Mouse (Mus musculus) embryonic fibroblast, embryonic 13.5 days (primary cell): ENCODE results near the gene Tmigd1. TPM values are rescaled to one million over a fixed set of nuclear protein-coding genes. Genes with fewer than 3 reads are reported as not detected.

ENCODE experiments used
- H3K27ac ChIP-seq: 2 replicates; pipeline ENCODE4 v1.5.1; 2012; ENCODE audit warnings: low read length, control low read depth, inconsistent platforms; ENCODE audit not compliant: insufficient read depth
- H3K4me1 ChIP-seq: 2 replicates; pipeline ENCODE4 v1.6.1; 2011; ENCODE audit warnings: low read length; ENCODE audit not compliant: control insufficient read depth, insufficient read depth
- H3K4me3 ChIP-seq: 2 replicates; pipeline ENCODE4 v1.5.1; 2011; ENCODE audit warnings: mild to moderate bottlenecking, control low read depth, low read length; ENCODE audit not compliant: insufficient read depth
- CTCF ChIP-seq: IDR thresholded peaks from 2 replicates; pipeline ENCODE4 v1.5.1; 2011; ENCODE audit warnings: mild to moderate bottlenecking, control low read depth, low read length, moderate library complexity, borderline replicate concordance; ENCODE audit not compliant: insufficient read depth
- POLR2A ChIP-seq: IDR thresholded peaks from 2 replicates; pipeline ENCODE4 v1.6.1; 2011; ENCODE audit warnings: low read depth, mild to moderate bottlenecking, control low read depth, low read length, moderate library complexity
- polyA plus RNA-seq: library from polyadenylated mRNA; stranded (reverse); fragments of >200 nt; gene quantifications from 2 replicates; pipeline ENCODE4 v1.2.4, GENCODE M21; 2011; ENCODE audit warnings: low read depth; ENCODE audit not compliant: missing spikeins, insufficient read length

Gene Tmigd1
- polyA plus RNA-seq, 1 experiment, result not detected

GRCm38 (mm10) chr11:76874766-76875165 is 27.2 kb upstream of the Tmigd1 start:
- Histone ChIP-seq H3K4me1 (no peaks in the 10 kb centered on the region), H3K27ac (no peak overlapping the region), H3K4me3 (no peak overlapping the region)
- TF ChIP-seq CTCF, result no peak
- TF ChIP-seq POLR2A, result no peak

- Histone ChIP-seq H3K4me3 (no peak overlapping the region), H3K4me1 (no peaks in the 10 kb centered on the region), H3K27ac (no peak overlapping the region)
- no peak for TF ChIP-seq CTCF
These were observed 22.1 kb upstream of the Tmigd1 start for GRCm38 (mm10) chr11:76879816-76880215.

- no peak overlapping the region for H3K4me3 ChIP-seq
- TF ChIP-seq POLR2A, result no peak
- H3K27ac ChIP-seq, result no peak overlapping the region
- no peaks in the 10 kb centered on the region for H3K4me1 ChIP-seq
These were observed 17.5 kb upstream of the Tmigd1 start for GRCm38 (mm10) chr11:76884451-76884850.

GRCm38 (mm10) chr11:76889339-76890164 is 12.4 kb upstream of the Tmigd1 start:
- Histone ChIP-seq H3K4me3 (no peak overlapping the region), H3K27ac (no peak overlapping the region), H3K4me1 (no peaks in the 10 kb centered on the region)
- TF ChIP-seq CTCF, result no peak
- no peak for TF ChIP-seq POLR2A

- H3K27ac ChIP-seq, result no peak overlapping the region
- TF ChIP-seq POLR2A, result no peak
- TF ChIP-seq CTCF, result no peak
- no peak overlapping the region for H3K4me3 ChIP-seq
- no peaks in the 10 kb centered on the region for H3K4me1 ChIP-seq
These were observed 10.8 kb upstream of the Tmigd1 start for GRCm38 (mm10) chr11:76891171-76891570.

- Histone ChIP-seq H3K4me1 (no peaks in the 10 kb centered on the region), H3K4me3 (no peak overlapping the region), H3K27ac (no peak overlapping the region)
- no peak for TF ChIP-seq POLR2A
- no peak for TF ChIP-seq CTCF
These were observed 10.1 kb upstream of the Tmigd1 start for GRCm38 (mm10) chr11:76891738-76892349.

GRCm38 (mm10) chr11:76892972-76893371 is 9.0 kb upstream of the Tmigd1 start:
- Histone ChIP-seq H3K27ac (no peak overlapping the region), H3K4me3 (no peak overlapping the region), H3K4me1 (peaks cover 3% of the 10 kb centered on the region)
- TF ChIP-seq CTCF, result no peak

GRCm38 (mm10) chr11:76893570-76893969 is 8.4 kb upstream of the Tmigd1 start:
- TF ChIP-seq CTCF, result no peak
- no peak for TF ChIP-seq POLR2A
- H3K4me1 ChIP-seq, result peaks cover 5% of the 10 kb centered on the region
- no peak overlapping the region for H3K27ac ChIP-seq
- H3K4me3 ChIP-seq, result no peak overlapping the region

- Histone ChIP-seq H3K4me1 (peaks cover 7% of the 10 kb centered on the region), H3K4me3 (no peak overlapping the region), H3K27ac (no peak overlapping the region)
- TF ChIP-seq CTCF (peak; percentile 57; the same call in 1 of the 2 replicates), POLR2A (no peak)
These were observed 7.7 kb upstream of the Tmigd1 start for GRCm38 (mm10) chr11:76894240-76894639.

- Histone ChIP-seq H3K4me3 (no peak overlapping the region), H3K27ac (no peak overlapping the region), H3K4me1 (peaks cover 7% of the 10 kb centered on the region)
- no peak for TF ChIP-seq CTCF
- TF ChIP-seq POLR2A, result no peak
These were observed 5.6 kb upstream of the Tmigd1 start for GRCm38 (mm10) chr11:76896360-76896759.

GRCm38 (mm10) chr11:76897126-76897525 is 4.8 kb upstream of the Tmigd1 start:
- Histone ChIP-seq H3K4me3 (no peak overlapping the region), H3K27ac (no peak overlapping the region)
- TF ChIP-seq CTCF (no peak), POLR2A (no peak)

More at GRCm38 (mm10) chr11:76897126-76897525, 4.8 kb upstream of the Tmigd1 start:
- H3K4me1 ChIP-seq, result peaks cover 7% of the 10 kb centered on the region
